Mouse (Mus musculus) thymus, adult 2 months (tissue): ENCODE measurements at regions not wholly inside any gene's neighbourhood (a gene's known extent, or its start where the extent isn't known, plus 50 kb on each side); places are given as distances from the start of the nearest gene placed in this dataset.

Source experiments
- CTCF ChIP-seq: fragments of 200-500 bp; IDR thresholded peaks from 2 replicates; pipeline ENCODE4 v1.5.1; 2012; ENCODE audit warnings: mild to moderate bottlenecking, control low read depth, low read length, moderate library complexity, borderline replicate concordance; ENCODE audit not compliant: control insufficient read depth, poor library complexity, insufficient read depth; ENCODE audit errors: extremely low read depth
- POLR2A ChIP-seq: fragments of 200-500 bp; IDR thresholded peaks from 2 replicates; pipeline ENCODE4 v1.6.1; 2012; ENCODE audit warnings: mild to moderate bottlenecking, low read length, control low read depth, moderate library complexity; ENCODE audit not compliant: control insufficient read depth, poor library complexity, insufficient read depth; ENCODE audit errors: extremely low read depth

- TF ChIP-seq CTCF (no peak), POLR2A (no peak)
Observed at GRCm38 (mm10) chr16:95119293-95119692, 121.8 kb upstream of the Kcnj6 start.
